Mouse (Mus musculus): ENCODE measurements around the gene Telo2. TPM values are rescaled to one million over a fixed set of nuclear protein-coding genes. Genes with fewer than 3 reads are reported as not detected.
"Not testable (repeated sequence)": the region's sequence is repeated elsewhere in the genome, so short reads cannot be mapped to it uniquely, and the experiment has no call there.

Gene Telo2
- total RNA-seq (2021) = 10 to 100 TPM; 19.7 to 22.4 TPM
- long read RNA-seq, experiment 1, transcript Telo2-202 (21 exons, 3,530 nt) = major isoform, 6 of 18 reads
- long read RNA-seq, experiment 1, partial matches to known transcripts = 4 of 18 reads
- long read RNA-seq, experiment 1, other reads (novel, unspliced or antisense) = 5 of 18 reads
- long read RNA-seq, experiment 2, transcript Telo2-202 (21 exons, 3,530 nt) = major isoform, 7 of 14 reads
- long read RNA-seq, experiment 2, partial matches to known transcripts = 3 of 14 reads
- long read RNA-seq, experiment 2, other reads (novel, unspliced or antisense) = 2 of 14 reads

DNA sequence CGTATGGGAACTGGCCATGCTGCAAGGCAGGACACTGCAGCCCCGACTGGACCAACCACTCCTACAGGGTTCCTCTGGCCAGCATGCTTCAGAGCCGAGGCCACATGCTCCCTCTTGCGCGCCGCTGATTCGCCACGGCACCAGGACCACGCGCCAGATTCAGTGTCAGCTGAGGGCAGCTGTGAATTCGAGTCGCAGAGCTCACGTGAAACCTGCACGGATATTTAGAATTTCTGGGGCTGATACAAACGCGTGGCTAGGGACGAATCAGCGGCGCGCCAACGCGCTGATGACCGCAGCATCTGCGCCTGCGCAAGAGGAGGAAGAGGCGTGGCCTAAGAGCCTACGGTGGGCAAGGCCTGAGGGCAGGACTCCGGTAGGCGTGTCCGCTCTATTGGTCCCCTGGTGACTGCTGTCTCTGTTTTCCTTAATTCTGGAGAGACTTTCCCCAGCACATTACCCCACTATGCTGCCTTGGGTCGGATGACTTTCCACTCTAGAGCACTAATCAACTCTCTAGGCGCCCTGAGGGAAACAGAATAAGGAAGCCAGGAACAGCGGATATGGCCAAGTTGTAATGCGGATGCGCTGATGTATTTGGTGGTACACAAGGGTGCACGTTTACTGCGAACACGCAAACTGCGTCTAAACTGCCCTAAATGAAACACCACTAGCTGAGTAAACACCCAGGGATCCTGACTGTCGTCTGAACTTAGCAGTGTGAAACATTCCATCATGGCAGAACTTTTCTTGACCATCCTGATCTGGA, at the start of gene Telo2:
Gene Telo2, minus strand, starts transcription at position 304 of the 769 bp plus-strand sequence.
- peak; percentile 96 to 97 for DNase-seq

DNA sequence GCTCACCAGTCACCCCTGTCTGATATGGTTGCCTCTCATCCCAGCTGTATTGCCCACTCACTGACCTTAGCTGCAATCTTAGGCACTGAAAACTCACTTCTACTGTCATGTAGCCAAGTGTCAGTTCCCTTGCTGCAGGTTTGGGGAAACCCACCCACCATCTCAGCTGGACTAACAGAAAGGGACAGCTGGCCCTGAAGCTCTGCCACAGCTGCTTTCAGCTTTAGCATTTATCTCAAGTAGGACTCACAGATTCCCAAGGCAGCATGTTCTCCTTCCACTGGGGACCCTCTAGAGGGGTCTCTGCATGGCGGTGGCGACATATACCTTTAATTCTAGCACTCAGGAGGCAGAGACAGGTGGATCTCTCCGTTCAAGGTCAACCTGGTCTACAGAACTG, 49.0 kb upstream of the Telo2 start:
- DNase-seq = no peak

DNA sequence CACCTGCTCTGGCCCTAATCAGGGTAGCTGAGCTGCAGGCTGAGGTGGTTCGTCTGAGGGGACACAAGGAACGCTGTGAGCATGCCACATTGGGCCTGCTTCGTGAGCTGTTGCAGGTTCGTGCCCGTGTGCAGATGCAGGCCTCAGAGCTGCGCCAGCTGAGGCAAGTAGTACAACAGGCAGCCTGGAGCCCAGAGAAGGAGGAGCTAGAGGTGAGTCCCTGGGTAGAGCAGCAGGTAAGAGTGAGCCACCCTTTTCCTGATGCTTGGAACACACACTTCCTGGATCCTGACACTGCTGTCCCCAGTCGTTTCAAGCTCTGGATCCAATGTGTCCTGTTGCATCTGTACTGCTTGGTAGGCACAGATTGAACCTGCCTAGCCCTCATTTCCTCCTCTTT, 47.6 kb upstream of the Telo2 start:
- DNase-seq = no peak

DNA sequence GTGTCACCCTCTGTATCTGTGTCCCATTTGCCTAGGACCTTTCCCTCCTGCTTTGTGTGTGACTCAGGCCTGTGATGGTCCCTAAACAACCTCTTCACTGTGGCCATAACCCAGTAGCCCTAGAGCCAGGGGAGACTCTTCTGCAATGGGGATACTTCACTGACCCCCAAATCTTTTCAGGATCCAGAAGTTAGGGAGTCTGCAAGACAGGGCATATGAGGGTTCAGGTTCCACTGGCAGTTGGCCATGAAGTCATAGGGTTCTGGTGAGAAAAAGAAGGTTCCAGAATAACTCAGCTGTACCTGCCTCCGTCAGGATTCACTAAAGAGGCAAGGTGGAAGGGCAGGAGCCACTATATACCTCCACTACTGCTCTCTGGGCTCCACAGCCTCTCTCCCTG, 46.4 kb upstream of the Telo2 start, which contains the start of gene Ccdc154:
Gene Ccdc154, plus strand, starts transcription at position 301 of the 400 bp plus-strand sequence.
- no peak for DNase-seq

DNA sequence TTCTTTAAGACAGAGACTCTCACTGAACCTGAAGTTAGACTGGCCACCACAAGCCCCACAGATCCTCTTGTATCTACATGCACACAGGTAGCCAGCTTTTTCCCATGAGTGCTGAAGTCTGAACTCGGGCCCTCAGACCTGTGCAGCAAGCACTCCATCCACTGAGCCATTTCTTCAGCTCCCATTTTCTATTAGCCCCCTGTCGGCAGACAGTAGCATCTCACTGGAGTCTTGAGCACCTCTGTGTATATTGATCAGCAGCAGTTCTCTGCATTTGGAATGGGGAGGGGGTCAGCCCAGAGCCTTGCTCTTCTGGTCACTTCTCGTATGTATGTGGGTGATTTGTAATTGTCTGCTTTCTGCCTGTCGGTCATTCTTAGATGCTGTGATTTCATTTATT, 24.2 kb upstream of the Telo2 start:
- DNase-seq = no peak

DNA sequence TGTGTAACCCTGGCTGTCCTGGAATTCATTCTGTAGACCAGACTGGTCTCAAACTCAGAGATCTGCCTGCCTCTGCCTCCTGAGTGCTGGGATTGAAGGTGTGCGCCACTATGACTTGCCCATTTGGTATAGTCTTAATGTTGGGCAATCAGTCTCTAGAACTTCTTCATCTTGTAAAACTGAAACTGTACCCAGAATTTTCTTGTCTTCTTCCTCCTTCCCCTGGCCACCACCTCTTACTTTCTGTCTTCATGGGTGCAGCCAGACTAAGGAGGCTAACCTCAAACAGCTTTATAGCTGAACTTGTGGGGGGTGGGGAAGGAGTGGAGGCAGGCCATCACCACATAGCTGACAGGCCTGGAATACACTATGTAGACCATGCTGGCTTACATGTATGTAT, 23.0 kb upstream of the Telo2 start:
- DNase-seq = no peak

DNA sequence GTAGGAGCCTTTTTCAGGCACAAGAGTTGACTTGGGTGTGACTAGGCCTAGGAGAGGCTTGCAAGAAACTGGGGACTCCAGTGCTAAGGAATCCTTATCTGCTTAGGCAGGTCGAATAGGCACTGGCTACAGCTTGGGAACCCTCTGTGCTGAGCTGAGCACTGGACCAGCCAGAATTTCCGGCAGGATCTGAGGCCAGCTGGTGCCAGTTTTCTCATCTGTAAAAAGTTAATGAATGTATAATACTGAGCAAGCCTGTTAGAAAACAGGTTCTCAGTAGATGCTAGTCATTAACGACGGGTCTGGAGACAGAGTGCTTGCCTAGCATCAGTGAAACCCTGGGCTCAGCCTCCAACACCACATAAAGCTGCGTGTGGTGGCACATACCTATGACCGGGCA, 19.9 kb upstream of the Telo2 start:
- DNase-seq = no peak

DNA sequence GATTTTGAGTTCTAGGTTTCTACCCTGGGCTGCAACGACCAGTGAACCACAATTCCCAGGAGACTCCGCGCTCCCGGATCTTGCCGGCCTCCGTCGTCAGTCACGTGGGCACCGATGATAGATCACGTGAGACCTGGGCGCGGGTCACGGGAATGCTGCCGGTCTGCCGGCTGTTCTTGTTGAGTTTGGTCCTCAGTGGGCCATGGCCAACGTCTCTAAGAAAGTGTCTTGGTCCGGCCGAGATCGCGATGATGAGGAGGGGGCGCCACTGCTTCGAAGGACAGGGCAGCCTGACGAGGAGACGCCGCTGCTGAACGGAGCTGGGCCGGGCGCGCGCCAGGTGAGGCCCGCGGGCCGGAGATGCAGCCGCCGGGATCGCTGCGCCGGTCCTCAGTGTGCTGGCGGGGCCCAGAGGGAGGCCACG, 17.5 kb upstream of the Telo2 start, which contains the start of gene Clcn7:
Gene Clcn7, plus strand, starts transcription at position 117 of the 424 bp plus-strand sequence.
- peak; percentile 95 for DNase-seq

DNA sequence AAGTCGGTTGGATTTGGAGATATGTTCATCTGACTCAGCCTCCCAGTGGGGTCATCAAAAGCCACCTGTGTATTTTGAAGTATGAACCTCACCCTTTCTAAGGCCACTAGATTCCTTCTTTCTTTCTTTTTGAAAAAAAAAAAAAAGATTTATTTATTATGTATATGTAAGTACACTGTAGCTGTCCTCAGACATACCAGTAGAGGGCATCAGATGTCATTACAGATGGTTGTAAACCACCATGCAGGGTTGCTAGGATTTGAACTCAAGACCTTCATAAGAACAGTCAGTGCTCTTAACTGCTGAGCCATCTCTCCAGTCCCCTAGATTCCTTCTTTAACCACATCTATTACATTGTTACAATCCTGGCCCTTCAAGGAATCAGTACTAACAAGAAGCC, 14.3 kb upstream of the Telo2 start:
- DNase-seq = no peak

DNA sequence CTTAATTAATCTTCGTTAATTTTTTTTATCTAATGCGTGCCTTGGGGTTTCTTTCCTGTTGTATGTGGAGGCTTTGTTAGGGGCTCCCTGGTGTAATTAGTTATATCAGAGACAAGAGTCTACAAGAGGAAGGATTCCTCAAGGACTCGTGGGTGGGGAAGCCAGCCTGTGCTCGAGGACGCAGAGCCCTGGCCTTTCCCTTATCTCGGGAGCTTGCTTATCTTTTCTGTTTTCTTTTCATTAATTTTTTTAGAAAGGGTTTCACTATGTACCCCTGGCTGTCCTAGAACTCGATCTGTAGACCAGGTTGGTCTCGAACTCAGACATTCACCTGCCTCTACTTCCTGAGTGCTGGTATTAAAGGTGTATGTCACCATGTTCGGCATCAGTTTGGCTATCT, 11.9 kb upstream of the Telo2 start:
- peak in 1 of 2 experiments; percentile 23 for DNase-seq

DNA sequence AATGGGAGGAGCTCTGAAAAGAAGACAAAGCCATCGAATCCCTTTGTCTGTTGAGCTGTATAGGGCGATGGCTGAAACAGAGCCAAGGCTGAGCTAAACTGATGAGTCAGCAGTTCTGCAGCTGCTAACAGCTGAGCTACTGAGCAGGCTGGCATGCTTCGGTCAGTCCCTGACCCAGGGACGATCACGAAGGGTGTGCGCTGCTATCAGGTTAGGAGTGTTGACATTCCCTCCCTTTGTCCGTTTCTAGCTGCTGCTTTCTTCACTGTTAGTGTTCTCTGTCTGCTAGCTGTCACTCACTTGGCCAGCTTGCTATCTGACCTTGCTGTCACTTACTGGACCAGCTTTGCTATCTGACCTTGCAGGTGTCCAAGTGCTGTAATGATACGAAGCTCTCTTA, 11.3 kb upstream of the Telo2 start:
- DNase-seq = peak; percentile 61 to 65

DNA sequence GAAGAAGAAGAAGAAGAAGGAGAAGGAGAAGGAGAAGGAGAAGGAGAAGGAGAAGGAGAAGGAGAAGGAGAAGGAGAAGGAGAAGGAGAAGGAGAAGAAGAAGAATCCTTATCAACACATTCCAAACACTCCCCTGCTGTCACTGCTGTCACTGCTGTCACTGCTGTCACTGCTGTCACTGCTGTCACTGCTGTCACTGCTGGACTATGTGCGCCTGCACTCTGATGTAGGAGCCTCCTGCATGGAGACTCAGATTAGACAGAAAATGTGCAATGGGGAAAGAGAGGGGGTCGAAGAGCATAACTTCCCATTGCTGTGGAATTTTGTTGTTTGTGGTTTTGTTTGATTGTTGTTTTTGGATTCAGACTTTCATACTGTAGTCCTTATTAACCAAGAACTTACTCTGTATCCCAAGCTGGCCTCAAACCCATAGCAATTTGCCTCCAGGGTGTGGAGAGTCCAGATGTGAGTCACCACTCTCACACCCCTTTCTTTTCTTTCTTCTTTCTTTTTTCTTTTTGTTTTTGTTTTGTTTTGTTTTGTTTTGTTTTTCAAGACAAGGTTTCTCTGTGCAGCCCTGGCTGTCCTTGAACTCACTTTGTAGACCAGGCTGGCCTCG, 9.8 kb upstream of the Telo2 start:
- not testable (repeated sequence) for DNase-seq

DNA sequence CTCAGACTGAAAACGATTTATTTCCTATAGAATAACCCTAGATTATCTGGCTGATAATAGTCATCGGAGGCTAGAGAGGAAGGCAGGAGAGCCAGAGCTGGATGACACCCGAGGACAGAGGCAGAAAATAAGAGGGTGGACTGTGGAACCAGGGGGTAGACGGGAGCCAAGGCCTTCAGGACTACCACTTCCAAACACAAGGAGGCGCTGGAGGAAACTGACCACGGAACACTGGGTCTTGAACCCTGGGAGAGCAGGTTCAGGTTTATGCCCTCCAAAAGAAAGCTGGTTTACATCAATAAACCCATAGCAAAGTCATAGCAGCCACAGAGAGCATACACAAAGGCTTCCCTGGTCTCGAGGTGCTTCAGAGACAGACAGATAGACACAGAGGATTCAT, 8.2 kb upstream of the Telo2 start:
- DNase-seq = peak in 1 of 2 experiments; percentile 16

DNA sequence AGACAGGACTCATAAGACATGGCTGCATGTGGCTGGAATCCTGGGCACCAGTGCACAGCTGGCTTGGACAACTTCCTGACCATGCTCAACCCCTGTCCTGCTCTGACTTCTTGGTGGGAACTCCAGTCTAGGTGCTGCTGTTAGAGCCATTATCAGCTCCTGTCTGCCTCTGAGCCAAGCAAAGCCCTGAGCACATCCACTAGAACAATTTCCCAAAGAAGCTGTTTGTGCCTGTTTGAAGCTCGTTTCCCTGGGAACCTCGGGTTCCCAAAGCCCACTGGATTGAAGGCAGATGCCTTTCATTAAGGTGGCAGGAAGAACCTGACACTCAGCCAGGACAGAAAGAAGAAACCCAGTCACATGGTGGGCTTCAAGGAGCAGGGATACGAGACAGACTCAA, 4.6 kb upstream of the Telo2 start, which contains the start of gene Ptx4:
Gene Ptx4, plus strand, starts transcription at position 355 of the 400 bp plus-strand sequence.
- DNase-seq = no peak

DNA sequence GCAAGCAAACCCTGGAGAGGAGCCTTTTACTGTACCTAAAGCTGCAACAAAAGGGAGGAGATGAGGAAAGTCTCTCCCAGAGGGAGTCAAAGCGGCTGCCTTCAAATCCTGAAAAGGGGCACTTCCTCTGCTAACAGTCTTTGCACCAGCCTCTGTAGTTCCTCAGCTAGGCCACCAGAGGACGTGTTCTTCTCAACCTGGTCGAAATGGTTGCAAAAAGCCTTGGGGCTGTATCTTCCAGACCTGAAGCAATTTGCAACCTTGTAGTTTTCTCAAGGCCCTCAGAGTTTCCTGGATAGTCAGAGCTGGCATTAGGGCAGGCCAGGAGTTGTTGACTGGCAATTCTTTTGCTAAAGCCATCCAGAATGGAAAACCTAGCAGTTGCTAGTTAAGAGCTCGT, 1.5 kb upstream of the Telo2 start:
- peak; percentile 52 to 66 for DNase-seq

DNA sequence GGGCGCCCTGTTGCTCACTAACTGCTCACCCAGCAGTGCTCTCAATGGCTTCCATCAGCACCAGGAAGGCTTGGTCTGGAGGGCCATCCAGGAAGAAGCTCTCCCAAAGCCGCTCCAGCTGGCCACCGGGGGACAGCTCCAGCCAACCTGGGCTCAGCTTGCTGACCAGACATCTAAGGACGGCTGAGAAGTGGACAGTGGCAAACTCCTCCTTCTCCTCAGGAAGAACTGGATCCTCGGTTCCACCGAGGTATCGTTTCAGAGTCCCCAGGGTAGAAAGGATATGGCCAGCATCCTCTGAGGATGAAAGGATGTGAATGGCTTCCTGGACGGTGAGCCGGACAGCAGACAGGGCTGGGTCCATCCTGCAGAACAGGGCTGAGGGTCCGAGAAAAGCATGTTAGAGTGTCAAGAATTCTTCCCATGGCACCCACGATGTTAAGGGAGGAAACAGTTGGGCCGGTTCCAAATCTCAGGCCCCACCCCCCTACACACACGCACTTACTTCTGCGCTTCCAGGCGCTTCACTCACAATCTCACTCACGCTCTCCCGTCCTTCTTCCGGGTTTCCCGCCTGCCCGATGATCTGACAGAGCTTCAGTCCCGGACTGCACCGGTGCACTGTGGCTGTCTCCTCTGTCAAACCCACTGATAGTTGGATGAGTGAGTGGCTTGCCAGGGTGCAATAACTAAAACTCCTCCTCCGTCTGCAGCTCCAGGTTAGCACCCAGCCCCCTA, 690 bp downstream of the Telo2 start:
- no peak for DNase-seq

DNA sequence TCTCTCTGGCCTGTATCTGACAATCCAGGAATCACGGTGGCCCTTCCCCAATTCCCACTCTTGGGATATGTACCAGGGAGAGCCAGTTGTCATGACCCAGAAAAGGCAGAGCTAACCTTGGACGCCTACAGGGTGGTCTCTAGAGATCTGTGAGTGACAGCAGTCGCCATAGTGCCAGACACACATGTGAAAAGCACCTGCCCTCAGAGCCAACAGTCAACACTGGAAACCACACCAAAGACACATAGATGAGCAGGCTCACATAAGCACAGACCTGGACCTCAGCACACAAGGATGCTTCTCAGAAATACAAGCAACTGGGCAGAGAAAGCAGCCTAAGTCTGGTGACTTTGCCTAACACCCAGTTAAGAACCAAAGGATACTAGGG, 3.4 kb downstream of the Telo2 start:
- no peak for DNase-seq

DNA sequence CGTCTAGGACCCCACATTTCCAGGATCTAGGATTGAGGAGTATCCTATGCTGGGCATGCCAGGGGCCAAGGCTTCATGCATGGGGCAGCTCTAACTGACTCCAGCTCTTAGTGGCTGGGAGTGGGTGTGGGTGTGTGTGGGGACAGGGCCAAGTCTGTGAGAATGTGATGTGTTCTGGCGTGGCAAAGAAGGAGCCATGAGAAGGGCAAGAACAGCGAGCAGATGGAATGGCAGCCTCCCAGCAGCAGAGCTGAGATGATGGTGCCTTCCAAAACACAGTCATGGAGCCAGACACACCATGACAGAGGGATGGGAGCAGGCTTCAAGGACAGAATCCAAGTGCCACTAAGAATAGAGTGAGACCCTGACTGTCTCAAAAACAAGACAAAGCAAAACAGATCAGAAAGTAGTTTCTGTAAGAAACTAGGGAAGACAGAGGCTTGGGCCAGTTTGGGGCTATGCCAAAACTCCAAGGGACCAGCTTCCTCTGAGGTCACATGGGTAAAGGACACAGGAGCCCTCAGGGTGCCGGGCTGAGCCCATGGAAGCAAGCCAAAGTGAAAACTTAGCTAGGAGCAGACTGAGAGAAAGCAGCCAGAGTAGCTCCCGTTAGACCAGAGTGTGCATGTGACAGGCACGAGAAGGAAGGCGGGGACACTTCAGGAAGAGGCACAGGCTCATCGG, 3.9 kb downstream of the Telo2 start:
- DNase-seq = peak; percentile 57 to 73

DNA sequence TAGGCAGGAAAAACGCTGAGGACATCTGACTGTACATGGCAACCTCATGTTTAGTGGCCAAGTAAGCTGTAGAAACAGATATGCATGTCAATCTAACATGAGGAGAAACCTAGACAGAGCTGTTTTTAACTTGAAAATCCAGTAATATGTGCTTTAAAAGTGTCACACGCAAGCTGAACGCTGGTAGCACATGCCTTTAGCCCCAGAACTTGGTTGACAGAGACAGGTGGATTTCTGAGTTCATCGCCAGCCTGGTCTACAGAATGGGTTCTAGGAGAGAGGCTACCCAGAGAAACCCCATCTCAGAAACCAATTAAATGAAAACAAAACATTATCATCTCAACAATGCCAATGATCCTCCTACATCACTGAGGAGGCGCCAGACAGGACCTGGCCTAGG, 4.5 kb downstream of the Telo2 start:
- no peak for DNase-seq

DNA sequence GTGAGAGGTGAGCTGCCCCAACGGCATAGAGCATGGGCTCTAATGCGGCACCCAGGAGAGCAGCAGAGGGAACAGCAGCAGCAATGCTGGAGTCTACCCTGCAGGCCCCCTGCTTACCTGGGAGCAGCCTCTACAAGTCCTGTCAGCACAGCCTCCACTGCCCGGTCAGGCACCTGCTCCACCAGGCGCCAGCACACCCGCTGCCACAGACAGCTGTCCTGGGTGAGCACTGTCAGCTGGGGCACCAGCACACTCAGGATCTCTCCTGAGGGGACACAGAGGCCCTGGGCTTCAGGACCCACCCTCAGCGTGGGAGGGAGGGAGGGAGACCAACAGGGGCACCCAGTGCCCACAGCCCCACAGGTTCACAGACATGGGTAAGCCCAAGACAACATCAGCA, 5.2 kb downstream of the Telo2 start:
- DNase-seq = no peak

DNA sequence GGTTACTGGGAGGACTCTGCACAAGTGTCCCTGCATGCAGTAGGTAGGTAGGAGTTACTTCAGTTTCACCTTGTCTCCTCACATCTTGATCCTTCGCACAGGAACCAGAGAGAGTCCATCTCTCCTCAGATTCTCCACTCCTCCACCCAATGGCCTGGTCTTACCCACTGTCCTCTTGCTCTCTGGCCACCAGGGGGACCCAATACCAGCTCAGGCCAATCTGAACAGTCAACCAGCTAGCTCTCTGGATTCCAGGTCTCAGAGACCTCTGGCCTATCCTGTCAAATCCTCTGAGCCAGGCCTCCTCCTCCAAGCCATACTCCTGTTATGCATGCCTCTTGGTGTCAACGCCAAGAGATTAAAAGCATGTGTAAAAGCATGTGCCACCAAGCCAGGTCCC, 6.2 kb downstream of the Telo2 start:
- peak; percentile 47 to 68 for DNase-seq

DNA sequence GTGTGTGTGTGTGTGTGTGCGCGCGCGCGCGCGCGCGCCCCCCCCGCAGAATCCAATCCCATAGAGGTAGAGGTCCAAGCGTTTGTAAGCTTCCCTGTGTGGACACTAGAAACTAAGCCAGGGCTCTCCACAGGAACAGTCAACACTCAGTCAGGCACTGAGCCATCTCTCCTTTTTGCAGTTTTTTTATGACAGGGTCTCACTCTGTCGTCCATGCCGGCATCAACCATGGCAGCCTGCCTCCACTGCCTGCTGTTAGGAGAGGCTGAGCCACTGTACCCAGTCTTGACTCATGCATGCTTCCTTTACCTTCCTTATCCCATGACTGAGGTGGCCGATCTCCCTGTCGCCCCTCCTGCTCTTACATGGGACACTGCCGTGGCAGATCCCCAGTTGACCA, 8.0 kb downstream of the Telo2 start:
- no peak for DNase-seq
